28 mouse cellular contexts compared by ENCODE assay signal in genomic region chr12:35679903-35680302, GRCm38 (mm10).
DNase-seq lines count a peak whose midpoint lies in the region; ATAC-seq and TF ChIP-seq lines count a peak whose summit lies in the region.
"Had no signal": no experiment of that assay in that cellular context is flagged by ENCODE, and none has a peak within 500 bp of the region (broad histone marks: within the 10 kb centered on the region; RNA-seq: fewer than 3 reads in every experiment).

No protein-coding gene starts in this region.

- no peak overlapping the region for H3K4me2 ChIP-seq in limb, embryonic 14.5 days (replicated peaks; ENCODE audit: low read depth, low read length, severe bottlenecking)
- no peak overlapping the region for H3K4me2 ChIP-seq in embryonic facial prominence, embryonic 13.5 days
- H3K4me2 ChIP-seq: embryonic facial prominence, embryonic 12.5 days; forebrain, embryonic 12.5 days; forebrain, embryonic 15.5 days; heart, embryonic 13.5 days; hindbrain, embryonic 12.5 days; hindbrain, embryonic 15.5 days had no signal

- H3K4me1 ChIP-seq in limb, embryonic 14.5 days (ENCODE audit: control insufficient read depth, insufficient read depth, low read length), result no peaks in the 10 kb centered on the region
- H3K4me1 ChIP-seq in limb, embryonic 10.5 days, result no peaks in the 10 kb centered on the region
- H3K4me1 ChIP-seq in embryonic facial prominence, embryonic 13.5 days, result 0 out of 2 replicates have a peak, but pooled peaks cover 2% of the 10 kb centered on the region
- H3K4me1 ChIP-seq in embryonic fibroblast, embryonic 13.5 days (ENCODE audit: control insufficient read depth, insufficient read depth, low read length), result peaks cover 5% of the 10 kb centered on the region
- H3K4me1 ChIP-seq: embryonic facial prominence, embryonic 12.5 days; forebrain, embryonic 12.5 days; forebrain, embryonic 15.5 days; heart, embryonic 13.5 days; hindbrain, embryonic 12.5 days; hindbrain, embryonic 15.5 days had no signal

- no peaks in the 10 kb centered on the region for H3K27me3 ChIP-seq in limb, embryonic 14.5 days (ENCODE audit: control insufficient read depth, insufficient read depth, low read length)
- H3K27me3 ChIP-seq in limb, embryonic 10.5 days (ENCODE audit: low read depth, poor library complexity, severe bottlenecking), result no peaks in the 10 kb centered on the region
- no peaks in the 10 kb centered on the region for H3K27me3 ChIP-seq in C2C12 (ENCODE audit: control insufficient read depth, insufficient read depth, insufficient read length)
- 0 out of 2 replicates have a peak, but pooled peaks cover 3% of the 10 kb centered on the region for H3K27me3 ChIP-seq in embryonic facial prominence, embryonic 13.5 days
- H3K27me3 ChIP-seq: embryonic facial prominence, embryonic 12.5 days; forebrain, embryonic 12.5 days; forebrain, embryonic 15.5 days; heart, embryonic 13.5 days; hindbrain, embryonic 12.5 days; hindbrain, embryonic 15.5 days; Patski had no signal

- TF ChIP-seq POLR2A in limb, embryonic 14.5 days (IDR thresholded peaks at IDR 0.05; ENCODE audit: borderline replicate concordance, extremely low read depth, insufficient read depth, insufficient read length), result no peak
- TF ChIP-seq POLR2A in embryonic fibroblast, embryonic 13.5 days (IDR thresholded peaks at IDR 0.05; ENCODE audit: low read depth, low read length), result no peak

- H3K9me3 ChIP-seq in limb, embryonic 14.5 days (ENCODE audit: control insufficient read depth, low read length), result no peaks in the 10 kb centered on the region
- H3K9me3 ChIP-seq in limb, embryonic 10.5 days (replicated peaks), result no peaks in the 10 kb centered on the region
- no peaks in the 10 kb centered on the region for H3K9me3 ChIP-seq in embryonic facial prominence, embryonic 13.5 days
- H3K9me3 ChIP-seq: embryonic facial prominence, embryonic 12.5 days; forebrain, embryonic 12.5 days; forebrain, embryonic 15.5 days; heart, embryonic 13.5 days; hindbrain, embryonic 12.5 days; hindbrain, embryonic 15.5 days had no signal

- TF ChIP-seq CTCF in C2C12 (IDR thresholded peaks at IDR 0.05; ENCODE audit: control insufficient read depth, insufficient read depth, insufficient read length), result no peak
- no peak for TF ChIP-seq CTCF in embryonic fibroblast, embryonic 13.5 days (IDR thresholded peaks at IDR 0.05; ENCODE audit: borderline replicate concordance, insufficient read depth, low read length)

- no peak overlapping the region for H3ac ChIP-seq in C2C12 (ENCODE audit: control insufficient read depth, insufficient read length, low read depth)

- no peak overlapping the region for H3K27ac ChIP-seq in limb, embryonic 14.5 days (replicated peaks; ENCODE audit: low read depth, low read length)
- no peak overlapping the region for H3K27ac ChIP-seq in limb, embryonic 10.5 days
- H3K27ac ChIP-seq in embryonic facial prominence, embryonic 13.5 days, result 0 out of 2 replicates have a peak overlapping the region, but pooled peaks have one; percentile 2
- H3K27ac ChIP-seq in embryonic fibroblast, embryonic 13.5 days (ENCODE audit: insufficient read depth, low read length), result peak overlapping the region; percentile 69
- H3K27ac ChIP-seq: embryonic facial prominence, embryonic 12.5 days; forebrain, embryonic 12.5 days; forebrain, embryonic 15.5 days; gastrocnemius, adult 2 months; heart, embryonic 13.5 days; hindbrain, embryonic 12.5 days; hindbrain, embryonic 15.5 days had no signal

- 63% methylated on average over 4 of the region's 4 CpGs for WGBS in limb, embryonic 14.5 days
- 84% methylated on average over 4 of the region's 4 CpGs for WGBS in limb, embryonic 10.5 days
- 33% methylated on average over 4 of the region's 4 CpGs for WGBS in embryonic facial prominence, embryonic 13.5 days

- no peak overlapping the region for H3K4me3 ChIP-seq in limb, embryonic 14.5 days (replicated peaks; ENCODE audit: low read length)
- H3K4me3 ChIP-seq in limb, embryonic 10.5 days, result no peak overlapping the region
- no peak overlapping the region for H3K4me3 ChIP-seq in C2C12 (ENCODE audit: insufficient read depth, poor library complexity, severe bottlenecking)
- no peak overlapping the region for H3K4me3 ChIP-seq in embryonic facial prominence, embryonic 13.5 days
- no peak overlapping the region for H3K4me3 ChIP-seq in embryonic fibroblast, embryonic 13.5 days (ENCODE audit: insufficient read depth, low read length)
- H3K4me3 ChIP-seq: embryonic facial prominence, embryonic 12.5 days; erythroblast, embryonic 14.5 days; forebrain, embryonic 12.5 days; forebrain, embryonic 15.5 days; gastrocnemius, adult 2 months; heart, embryonic 13.5 days; hindbrain, embryonic 12.5 days; hindbrain, embryonic 15.5 days had no signal

- no peak overlapping the region for H3K9ac ChIP-seq in limb, embryonic 14.5 days (ENCODE audit: low read depth, low read length, severe bottlenecking)
- no peak overlapping the region for H3K9ac ChIP-seq in embryonic facial prominence, embryonic 13.5 days
- H3K9ac ChIP-seq: embryonic facial prominence, embryonic 12.5 days; forebrain, embryonic 12.5 days; forebrain, embryonic 15.5 days; heart, embryonic 13.5 days; hindbrain, embryonic 12.5 days; hindbrain, embryonic 15.5 days had no signal

- no peaks in the 10 kb centered on the region for H3K36me3 ChIP-seq in limb, embryonic 14.5 days (ENCODE audit: control insufficient read depth, insufficient read depth, low read length)
- H3K36me3 ChIP-seq in limb, embryonic 10.5 days, result no peaks in the 10 kb centered on the region
- no peaks in the 10 kb centered on the region for H3K36me3 ChIP-seq in C2C12 (ENCODE audit: control insufficient read depth, insufficient read depth)
- H3K36me3 ChIP-seq in embryonic facial prominence, embryonic 13.5 days, result no peaks in the 10 kb centered on the region
- H3K36me3 ChIP-seq: embryonic facial prominence, embryonic 12.5 days; forebrain, embryonic 12.5 days; forebrain, embryonic 15.5 days; heart, embryonic 13.5 days; hindbrain, embryonic 12.5 days; hindbrain, embryonic 15.5 days had no signal

- no peaks in the 10 kb centered on the region for H3K79me3 ChIP-seq in C2C12 (ENCODE audit: low read depth)

- intact Hi-C loops in left cerebral cortex, postnatal 36 days (cut with DNase I), result no loop called here
- intact Hi-C loops in heart, postnatal 14 days (cut with DNase I), result no loop called here

- DNase-seq in limb, embryonic 14.5 days (ENCODE audit: low spot score), result peak; percentile 40
- no peak for DNase-seq in limb, embryonic 10.5 days (ENCODE audit: low spot score)
- DNase-seq in left cerebral cortex, postnatal 36 days (ENCODE audit: low spot score in 2 of 2), result no peak
- DNase-seq in heart, postnatal 14 days, result no peak
- DNase-seq in kidney, adult 11 months, result no peak
- DNase-seq: adrenal gland, adult 8-10 months; adrenal gland, postnatal 25 days; cerebellum, adult 11-12 months; cerebellum, adult 8-10 months; cerebellum, postnatal 10 days; cerebellum, postnatal 36 days; embryo, embryonic 11 days; gastrocnemius, adult 2 months; gastrocnemius, postnatal 14 days; heart, adult 11 months; kidney, adult 8-10 months had no signal

- no peak for ATAC-seq in limb, embryonic 14.5 days (ENCODE audit: low FRiP score, low read depth)
- 0 out of 2 replicates have a peak, but pooled peaks have one; percentile 15 for ATAC-seq in embryonic facial prominence, embryonic 13.5 days (ENCODE audit: insufficient number of reproducible peaks, insufficient read depth, low FRiP score, low TSS enrichment, low read depth)
- ATAC-seq: forebrain, embryonic 15.5 days; intestine, postnatal 0 days; Patski had no signal

- no peaks in the 10 kb centered on the region for H3K79me2 ChIP-seq in C2C12 (ENCODE audit: control insufficient read depth, insufficient read depth)

TF ChIP-seq in C2C12, 6 proteins besides CTCF, POLR2A, EP300 and RAD21:
- TF ChIP-seq CEBPB (IDR thresholded peaks at IDR 0.05; ENCODE audit: low read depth), result peak; percentile 93
- TF ChIP-seq FOSL1 (IDR thresholded peaks at IDR 0.05; ENCODE audit: insufficient read depth, low read length, poor library complexity, severe bottlenecking), result no peak
TF ChIP-seq in C2C12: peak in this region for 1.

Comparison
In these comparisons a context has a peak if more than half of its experiments do, and no peak if none do; other contexts are left out.
1. H3K27ac ChIP-seq: peak in embryonic facial prominence, embryonic 13.5 days (single experiment) and embryonic fibroblast, embryonic 13.5 days (single experiment); none in limb, embryonic 14.5 days (single experiment) and limb, embryonic 10.5 days (single experiment).